Mouse (Mus musculus): ENCODE results near the gene Prss57. TPM values are rescaled to one million over a fixed set of nuclear protein-coding genes. Genes with fewer than 3 reads are reported as not detected.

Gene Prss57
- polyA plus RNA-seq, 1 experiment from 2014 or later = 5.0 TPM

DNA sequence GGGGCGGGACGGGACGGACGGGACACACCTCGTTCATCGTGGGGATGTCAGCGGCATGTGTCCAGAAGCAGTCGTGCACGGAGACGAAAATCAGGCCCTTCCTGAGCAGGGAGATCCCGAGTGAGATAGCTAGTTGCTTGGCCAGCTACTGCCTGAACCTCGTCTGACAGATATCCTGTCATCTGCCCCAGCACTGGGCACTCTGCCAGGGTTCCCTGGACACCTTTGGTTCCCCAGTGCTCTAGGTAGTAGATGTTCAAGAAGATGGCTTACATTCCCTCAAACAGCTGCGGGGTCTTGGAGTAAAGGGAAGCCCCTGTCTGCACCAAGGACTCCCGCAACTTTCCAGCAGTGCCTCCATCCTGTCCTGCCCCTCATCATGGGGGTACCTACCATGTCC is 54.1 kb downstream of the Prss57 start:
- Histone ChIP-seq H3K36me3 (replicated peaks; ENCODE audit: insufficient read depth, low read length) (peaks cover 53% of the 10 kb centered on the region), H3K9me3 (ENCODE audit: low read length) (0 out of 2 replicates have a peak, but pooled peaks cover 5% of the 10 kb centered on the region), H3K4me2 (ENCODE audit: low read depth, low read length) (no peak overlapping the region), H3K4me3 (ENCODE audit: low read depth, low read length) (no peak overlapping the region), H3K27me3 (ENCODE audit: insufficient read depth, low read length) (no peaks in the 10 kb centered on the region), H3K9ac (replicated peaks) (no peak overlapping the region), H3K4me1 (ENCODE audit: insufficient read depth) (no peaks in the 10 kb centered on the region), H3K27ac (ENCODE audit: low read depth) (no peak overlapping the region)
- WGBS (ENCODE audit: insufficient replicate concordance) = 85% methylated on average over 13 of the region's 14 CpGs
- DNase-seq (no peak), ATAC-seq (no peak)
- no peak for TF ChIP-seq EP300 (IDR thresholded peaks at IDR 0.05; ENCODE audit: low read depth)
- TF ChIP-seq CTCF (IDR thresholded peaks at IDR 0.05; ENCODE audit: low read depth) = no peak

GRCm38 (mm10) chr10:79735361-79735760 is 55.4 kb downstream of the Prss57 start:
- TF ChIP-seq EP300 (IDR thresholded peaks at IDR 0.05; ENCODE audit: low read depth) (no peak), CTCF (IDR thresholded peaks at IDR 0.05; ENCODE audit: low read depth) (no peak)
- H3K36me3 ChIP-seq (replicated peaks; ENCODE audit: insufficient read depth, low read length) = peaks cover 41% of the 10 kb centered on the region
- DNase-seq = no peak

DNA sequence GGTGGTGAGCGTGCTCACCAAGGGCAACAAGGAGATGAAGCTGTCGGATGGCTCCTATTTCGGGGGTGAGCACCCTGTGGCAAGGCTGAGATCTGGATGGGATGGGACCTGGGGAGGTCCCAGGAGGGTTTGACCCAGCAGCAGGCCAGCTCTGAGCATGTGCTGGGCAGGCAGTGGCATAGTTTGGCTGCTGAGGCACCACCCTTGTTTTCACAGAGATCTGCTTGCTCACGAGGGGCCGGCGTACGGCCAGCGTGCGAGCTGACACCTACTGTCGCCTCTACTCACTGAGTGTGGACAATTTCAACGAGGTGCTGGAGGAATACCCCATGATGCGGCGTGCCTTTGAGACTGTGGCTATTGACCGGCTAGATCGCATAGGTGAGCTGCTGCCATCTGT is 56.9 kb downstream of the Prss57 start:
- 92% methylated on average over 15 of the region's 15 CpGs for WGBS (ENCODE audit: insufficient replicate concordance)
- no peak overlapping the region for H3K27ac ChIP-seq (ENCODE audit: low read depth)
- H3K27me3 ChIP-seq (ENCODE audit: insufficient read depth, low read length) = no peaks in the 10 kb centered on the region
- H3K36me3 ChIP-seq (replicated peaks; ENCODE audit: insufficient read depth, low read length) = peaks cover 27% of the 10 kb centered on the region
- no peak overlapping the region for H3K9ac ChIP-seq (replicated peaks)
- no peak for ATAC-seq
- TF ChIP-seq EP300 (IDR thresholded peaks at IDR 0.05; ENCODE audit: low read depth) = no peak
- TF ChIP-seq CTCF (IDR thresholded peaks at IDR 0.05; ENCODE audit: low read depth) = no peak
- H3K4me1 ChIP-seq (ENCODE audit: insufficient read depth) = no peaks in the 10 kb centered on the region
- no peak overlapping the region for H3K4me2 ChIP-seq (ENCODE audit: low read depth, low read length)
- DNase-seq = no peak
- 0 out of 2 replicates have a peak, but pooled peaks cover 5% of the 10 kb centered on the region for H3K9me3 ChIP-seq (ENCODE audit: low read length)
- H3K4me3 ChIP-seq (ENCODE audit: low read depth, low read length) = no peak overlapping the region

More at GRCm38 (mm10) chr10:79735361-79735760, 55.4 kb downstream of the Prss57 start:
- Histone ChIP-seq H3K27ac (ENCODE audit: low read depth) (no peak overlapping the region), H3K27me3 (ENCODE audit: insufficient read depth, low read length) (no peaks in the 10 kb centered on the region), H3K4me2 (ENCODE audit: low read depth, low read length) (no peak overlapping the region), H3K4me3 (ENCODE audit: low read depth, low read length) (no peak overlapping the region), H3K4me1 (ENCODE audit: insufficient read depth) (no peaks in the 10 kb centered on the region), H3K9ac (replicated peaks) (no peak overlapping the region), H3K9me3 (ENCODE audit: low read length) (0 out of 2 replicates have a peak, but pooled peaks cover 5% of the 10 kb centered on the region)
- 0 out of 2 replicates have a peak, but pooled peaks have one; percentile 9 for ATAC-seq
- 55% methylated on average over 46 of the region's 52 CpGs for WGBS (ENCODE audit: insufficient replicate concordance)

- H3K27me3 ChIP-seq (ENCODE audit: insufficient read depth, low read length) = no peaks in the 10 kb centered on the region
- WGBS (ENCODE audit: insufficient replicate concordance) = 87% methylated on average over 1 of the region's 1 CpGs
- H3K36me3 ChIP-seq (replicated peaks; ENCODE audit: insufficient read depth, low read length) = peaks cover 20% of the 10 kb centered on the region
- H3K9me3 ChIP-seq (ENCODE audit: low read length) = 0 out of 2 replicates have a peak, but pooled peaks cover 5% of the 10 kb centered on the region
- no peak overlapping the region for H3K4me2 ChIP-seq (ENCODE audit: low read depth, low read length)
- no peak overlapping the region for H3K4me3 ChIP-seq (ENCODE audit: low read depth, low read length)
- no peak for ATAC-seq
- TF ChIP-seq CTCF (IDR thresholded peaks at IDR 0.05; ENCODE audit: low read depth) (peak; percentile 72), EP300 (IDR thresholded peaks at IDR 0.05; ENCODE audit: low read depth) (no peak)
- H3K4me1 ChIP-seq (ENCODE audit: insufficient read depth) = no peaks in the 10 kb centered on the region
- H3K27ac ChIP-seq (ENCODE audit: low read depth) = no peak overlapping the region
- peak; percentile 61 for DNase-seq
- no peak overlapping the region for H3K9ac ChIP-seq (replicated peaks)
These were observed 58.3 kb downstream of the Prss57 start for GRCm38 (mm10) chr10:79732500-79732899.

Other genes with a start within 250 kb of the Prss57 start
- 8.6 and 9.0 TPM in 2 replicates for gene Mier2, start 235.8 kb downstream of the Prss57 start, polyA plus RNA-seq (2015; fragmentation: Nextera tagmentation; extraction: Ambion mirVana)
- gene Theg, start 203.6 kb downstream of the Prss57 start, polyA plus RNA-seq (2015; fragmentation: Nextera tagmentation; extraction: Ambion mirVana) = not detected in 2 replicates
- not detected in 2 replicates for gene C2cd4c, start 176.9 kb downstream of the Prss57 start, polyA plus RNA-seq (2015; fragmentation: Nextera tagmentation; extraction: Ambion mirVana)
- 0.05 and 0.07 TPM in 2 replicates for gene Shc2, start 153.0 kb downstream of the Prss57 start, polyA plus RNA-seq (2015; fragmentation: Nextera tagmentation; extraction: Ambion mirVana)
- not detected in 2 replicates for gene Odf3l2, start 145.2 kb downstream of the Prss57 start, polyA plus RNA-seq (2015; fragmentation: Nextera tagmentation; extraction: Ambion mirVana)
- 0.12 and 0.19 TPM in 2 replicates for gene Madcam1, start 126.4 kb downstream of the Prss57 start, polyA plus RNA-seq (2015; fragmentation: Nextera tagmentation; extraction: Ambion mirVana)
- 24.9 and 25.8 TPM in 2 replicates for gene Tpgs1, start 121.6 kb downstream of the Prss57 start, polyA plus RNA-seq (2015; fragmentation: Nextera tagmentation; extraction: Ambion mirVana)
- 77.6 and 80.1 TPM in 2 replicates for gene Cdc34, start 108.8 kb downstream of the Prss57 start, polyA plus RNA-seq (2015; fragmentation: Nextera tagmentation; extraction: Ambion mirVana)
- 0.09 and 0.13 TPM in 2 replicates for gene Gzmm, start 101.9 kb downstream of the Prss57 start, polyA plus RNA-seq (2015; fragmentation: Nextera tagmentation; extraction: Ambion mirVana)
- gene Bsg, start 86.5 kb downstream of the Prss57 start, polyA plus RNA-seq (2015; fragmentation: Nextera tagmentation; extraction: Ambion mirVana) = 979 and 1,075 TPM in 2 replicates
- 0.04 and 0.06 TPM in 2 replicates for gene Hcn2, start 74.3 kb downstream of the Prss57 start, polyA plus RNA-seq (2015; fragmentation: Nextera tagmentation; extraction: Ambion mirVana)
- 9.9 and 12.6 TPM in 2 replicates for gene Polrmt, start 44.4 kb downstream of the Prss57 start, polyA plus RNA-seq (2015; fragmentation: Nextera tagmentation; extraction: Ambion mirVana)
- not detected in 2 replicates for gene Fgf22, start 35.9 kb downstream of the Prss57 start, polyA plus RNA-seq (2015; fragmentation: Nextera tagmentation; extraction: Ambion mirVana)
- gene Rnf126, start 24.0 kb downstream of the Prss57 start, polyA plus RNA-seq (2015; fragmentation: Nextera tagmentation; extraction: Ambion mirVana) = 28.2 and 34.1 TPM in 2 replicates
- 0.36 and 0.63 TPM in 2 replicates for gene Fstl3, start 13.7 kb downstream of the Prss57 start, polyA plus RNA-seq (2015; fragmentation: Nextera tagmentation; extraction: Ambion mirVana)
- gene Palm, start 2.6 kb upstream of the Prss57 start, polyA plus RNA-seq (2015; fragmentation: Nextera tagmentation; extraction: Ambion mirVana) = 7.9 and 9.2 TPM in 2 replicates
- gene Misp, start 30.0 kb upstream of the Prss57 start, polyA plus RNA-seq (2015; fragmentation: Nextera tagmentation; extraction: Ambion mirVana) = 1.00 and 1.3 TPM in 2 replicates
- 55.4 and 59.1 TPM in 2 replicates for gene Ptbp1, start 63.5 kb upstream of the Prss57 start, polyA plus RNA-seq (2015; fragmentation: Nextera tagmentation; extraction: Ambion mirVana)
- 123 and 127 TPM in 2 replicates for gene Prtn3, start 83.5 kb upstream of the Prss57 start, polyA plus RNA-seq (2015; fragmentation: Nextera tagmentation; extraction: Ambion mirVana)
- 2.9 and 4.9 TPM in 2 replicates for gene Plppr3, start 83.7 kb upstream of the Prss57 start, polyA plus RNA-seq (2015; fragmentation: Nextera tagmentation; extraction: Ambion mirVana)
- 180 and 207 TPM in 2 replicates for gene Elane, start 95.3 kb upstream of the Prss57 start, polyA plus RNA-seq (2015; fragmentation: Nextera tagmentation; extraction: Ambion mirVana)
- gene Cfd, start 99.9 kb upstream of the Prss57 start, polyA plus RNA-seq (2015; fragmentation: Nextera tagmentation; extraction: Ambion mirVana) = not detected in 2 replicates
- gene Med16, start 118.0 kb upstream of the Prss57 start, polyA plus RNA-seq (2015; fragmentation: Nextera tagmentation; extraction: Ambion mirVana) = 13.5 and 14.3 TPM in 2 replicates
- gene Gm26602, start 119.9 kb upstream of the Prss57 start, polyA plus RNA-seq (2015; fragmentation: Nextera tagmentation; extraction: Ambion mirVana) = 4.6 TPM in 1 of 2 replicates, not detected in the other
- gene Kiss1r, start 126.0 kb upstream of the Prss57 start, polyA plus RNA-seq (2015; fragmentation: Nextera tagmentation; extraction: Ambion mirVana) = 0.18 and 0.34 TPM in 2 replicates
- gene R3hdm4, start 130.2 kb upstream of the Prss57 start, polyA plus RNA-seq (2015; fragmentation: Nextera tagmentation; extraction: Ambion mirVana) = 47.3 and 51.7 TPM in 2 replicates
- gene Arid3a, start 136.1 kb upstream of the Prss57 start, polyA plus RNA-seq (2015; fragmentation: Nextera tagmentation; extraction: Ambion mirVana) = 4.5 and 5.5 TPM in 2 replicates
- gene Wdr18, start 169.2 kb upstream of the Prss57 start, polyA plus RNA-seq (2015; fragmentation: Nextera tagmentation; extraction: Ambion mirVana) = 40.7 and 41.2 TPM in 2 replicates
- gene Grin3b, start 179.8 kb upstream of the Prss57 start, polyA plus RNA-seq (2015; fragmentation: Nextera tagmentation; extraction: Ambion mirVana) = 0.05 TPM in 1 of 2 replicates, not detected in the other
- gene Tmem259, start 193.4 kb upstream of the Prss57 start, polyA plus RNA-seq (2015; fragmentation: Nextera tagmentation; extraction: Ambion mirVana) = 13.2 and 14.5 TPM in 2 replicates
- gene Cnn2, start 197.6 kb upstream of the Prss57 start, polyA plus RNA-seq (2015; fragmentation: Nextera tagmentation; extraction: Ambion mirVana) = 40.7 and 42.8 TPM in 2 replicates
- gene Abca7, start 205.5 kb upstream of the Prss57 start, polyA plus RNA-seq (2015; fragmentation: Nextera tagmentation; extraction: Ambion mirVana) = 2.5 and 3.1 TPM in 2 replicates
- gene Arhgap45, start 225.7 kb upstream of the Prss57 start, polyA plus RNA-seq (2015; fragmentation: Nextera tagmentation; extraction: Ambion mirVana) = 12.1 and 14.2 TPM in 2 replicates
- 57.0 and 58.3 TPM in 2 replicates for gene Polr2e, start 248.8 kb upstream of the Prss57 start, polyA plus RNA-seq (2015; fragmentation: Nextera tagmentation; extraction: Ambion mirVana)

Data from liver, postnatal 0 days (tissue).